Mouse (Mus musculus) heart, adult 2 months (tissue): ENCODE results near the gene Cacna1b.

Experiments used
- CTCF ChIP-seq: fragments of 200-600 bp; IDR thresholded peaks from 2 replicates; pipeline ENCODE4 v1.8.1; 2022; ENCODE audit warnings: antibody characterized with exemption, mild to moderate bottlenecking, moderate library complexity
- EP300 ChIP-seq: fragments of 200-500 bp; IDR thresholded peaks from 2 replicates; pipeline ENCODE4 v1.6.1; 2011; ENCODE audit warnings: low read depth, low read length, control low read depth; ENCODE audit not compliant: insufficient read depth

DNA sequence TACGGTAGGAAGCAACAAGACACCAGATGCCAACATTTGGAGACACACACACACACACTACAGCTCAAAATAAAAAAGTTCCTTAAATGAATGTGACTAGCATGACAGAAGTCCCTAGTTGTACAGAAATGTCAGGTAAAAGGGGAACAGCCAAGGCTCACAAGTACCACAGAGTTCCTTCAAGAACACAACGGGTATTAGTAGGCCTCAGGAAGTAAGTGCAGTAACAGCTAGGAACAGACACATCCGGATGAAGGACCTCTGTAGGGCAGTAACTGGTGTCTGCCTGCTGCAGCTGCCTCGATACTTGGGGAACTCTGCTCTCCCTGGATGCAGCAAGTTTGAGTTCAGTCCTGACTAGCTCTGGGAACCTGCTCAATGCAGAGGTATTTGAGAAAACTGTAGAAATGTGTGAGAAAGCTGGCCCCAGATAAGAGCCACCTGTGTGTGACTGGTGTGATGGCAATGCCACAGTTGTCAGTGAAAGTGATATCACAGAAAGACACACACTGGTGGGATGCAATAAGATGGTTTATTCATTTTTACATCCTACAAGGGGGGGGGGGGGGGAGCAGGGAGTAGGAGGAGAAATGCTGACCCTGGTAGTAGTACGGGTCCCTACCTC is 34.0 kb upstream of the Cacna1b start:
- TF ChIP-seq CTCF (no peak), EP300 (no peak)
